Mouse (Mus musculus) neural tube, embryonic 12.5 days (tissue): ENCODE results near the gene Itsn2. TPM values are rescaled to one million over a fixed set of nuclear protein-coding genes. Genes with fewer than 3 reads are reported as not detected.
"Not testable (repeated sequence)": the region's sequence is repeated elsewhere in the genome, so short reads cannot be mapped to it uniquely, and the experiment has no call there.

Source experiments
- ATAC-seq: fragments of 200-750 bp; cut with Nextera tagmentation; 2 replicates; pipeline ENCODE4 v1.8.0; 2017; ENCODE audit warnings: low read depth, mild to moderate bottlenecking, moderate TSS enrichment, moderate library complexity; ENCODE audit not compliant: low FRiP score
- H3K27ac ChIP-seq: fragments of 300-500 bp; sonication (generic); 2 replicates; pipeline ENCODE4 v1.5.1; 2016
- H3K27me3 ChIP-seq: fragments of 300-500 bp; sonication (generic); replicated peaks from 2 replicates; pipeline ENCODE4 v1.6.1; 2016; ENCODE audit warnings: mild to moderate bottlenecking
- H3K36me3 ChIP-seq: fragments of 300-500 bp; sonication (generic); 2 replicates; pipeline ENCODE4 v1.6.1; 2016; ENCODE audit warnings: mild to moderate bottlenecking
- H3K4me1 ChIP-seq: fragments of 300-500 bp; sonication (generic); 2 replicates; pipeline ENCODE4 v1.6.1; 2016
- H3K4me2 ChIP-seq: fragments of 300-500 bp; sonication (generic); replicated peaks from 2 replicates; pipeline ENCODE4 v1.6.1; 2016; ENCODE audit warnings: mild to moderate bottlenecking
- H3K4me3 ChIP-seq: fragments of 300-500 bp; sonication (generic); 2 replicates; pipeline ENCODE4 v1.5.1; 2016
- H3K9ac ChIP-seq: fragments of 300-500 bp; sonication (generic); 2 replicates; pipeline ENCODE4 v1.6.1; 2016; ENCODE audit warnings: mild to moderate bottlenecking
- H3K9me3 ChIP-seq: fragments of 300-500 bp; sonication (generic); 2 replicates; pipeline ENCODE4 v1.6.1; 2016; ENCODE audit warnings: mild to moderate bottlenecking
- WGBS: fragments of 180-500 bp; shearing (Covaris S2); methylation state at CpG from one replicate; pipeline ENCODE4 v1.1.7; 2016; 5-methylcytosine and 5-hydroxymethylcytosine counted together
- polyA plus RNA-seq: library from polyadenylated mRNA; unstranded; fragments of >200 nt; fragmentation: Nextera tagmentation; extraction: Ambion mirVana; gene quantifications from 2 replicates; pipeline ENCODE4 v1.2.1, GENCODE M21; 2016

The Itsn2 gene
- 17.6 and 22.7 TPM in 2 replicates for polyA plus RNA-seq

- no peaks in the 10 kb centered on the region for H3K27me3 ChIP-seq
- H3K4me1 ChIP-seq, result peaks cover 10% of the 10 kb centered on the region
- H3K9me3 ChIP-seq, result no peaks in the 10 kb centered on the region
- H3K36me3 ChIP-seq, result no peaks in the 10 kb centered on the region
- H3K9ac ChIP-seq, result peak within 1 kb of the TSS; percentile 88
- H3K4me3 ChIP-seq, result peak within 1 kb of the TSS; percentile 96
- H3K4me2 ChIP-seq, result peak within 1 kb of the TSS; percentile 87
- H3K27ac ChIP-seq, result no peak within 1 kb of the TSS
- peak; percentile 92 for ATAC-seq
- WGBS, result under 1% methylated on average over 43 of the region's 49 CpGs
These were observed at the start of gene Itsn2, which contains the start of gene Gm3625 for GRCm38 (mm10) chr12:4592541-4593165. Itsn2 (plus strand) TSS chr12:4592638. Gm3625 (minus strand) TSS chr12:4592927.

- Histone ChIP-seq H3K4me2 (no peak overlapping the region), H3K27ac (no peak overlapping the region), H3K36me3 (no peaks in the 10 kb centered on the region), H3K4me3 (no peak overlapping the region), H3K27me3 (no peaks in the 10 kb centered on the region), H3K9ac (no peak overlapping the region), H3K9me3 (no peaks in the 10 kb centered on the region), H3K4me1 (peaks cover 2% of the 10 kb centered on the region; the same call in 1 of the 2 replicates)
- 93% methylated on average over 5 of the region's 5 CpGs for WGBS
- no peak for ATAC-seq
These were observed 48.0 kb upstream of the Itsn2 start for GRCm38 (mm10) chr12:4544400-4544919.

- Histone ChIP-seq H3K9ac (no peak overlapping the region), H3K4me1 (peaks cover 2% of the 10 kb centered on the region; the same call in 1 of the 2 replicates), H3K4me3 (no peak overlapping the region), H3K36me3 (no peaks in the 10 kb centered on the region), H3K27ac (no peak overlapping the region), H3K9me3 (no peaks in the 10 kb centered on the region), H3K27me3 (no peaks in the 10 kb centered on the region), H3K4me2 (no peak overlapping the region)
- no peak for ATAC-seq
These were observed 47.0 kb upstream of the Itsn2 start for GRCm38 (mm10) chr12:4545425-4545824.

- WGBS, result 77% methylated on average over 5 of the region's 5 CpGs
- no peak overlapping the region for H3K27ac ChIP-seq
- H3K9ac ChIP-seq, result no peak overlapping the region
These were observed 45.9 kb upstream of the Itsn2 start for GRCm38 (mm10) chr12:4546491-4546890.

GRCm38 (mm10) chr12:4547557-4547956 lies 44.9 kb upstream of the Itsn2 start:
- H3K4me3 ChIP-seq, result no peak overlapping the region
- 59% methylated on average over 14 of the region's 14 CpGs for WGBS
- H3K4me1 ChIP-seq, result peaks cover 2% of the 10 kb centered on the region; the same call in 1 of the 2 replicates
- no peak overlapping the region for H3K27ac ChIP-seq
- H3K27me3 ChIP-seq, result no peaks in the 10 kb centered on the region
- H3K9me3 ChIP-seq, result no peaks in the 10 kb centered on the region
- H3K4me2 ChIP-seq, result no peak overlapping the region
- H3K9ac ChIP-seq, result no peak overlapping the region
- no peaks in the 10 kb centered on the region for H3K36me3 ChIP-seq
- ATAC-seq, result peak; percentile 25; the same call in 1 of the 2 replicates

More at GRCm38 (mm10) chr12:4546491-4546890, 45.9 kb upstream of the Itsn2 start:
- no peaks in the 10 kb centered on the region for H3K27me3 ChIP-seq
- H3K36me3 ChIP-seq, result no peaks in the 10 kb centered on the region
- H3K4me1 ChIP-seq, result peaks cover 2% of the 10 kb centered on the region; the same call in 1 of the 2 replicates
- no peak overlapping the region for H3K4me3 ChIP-seq
- no peaks in the 10 kb centered on the region for H3K9me3 ChIP-seq
- no peak overlapping the region for H3K4me2 ChIP-seq
- ATAC-seq, result no peak

GRCm38 (mm10) chr12:4548053-4549013 lies 44.1 kb upstream of the Itsn2 start:
- H3K27ac ChIP-seq, result no peak overlapping the region
- no peaks in the 10 kb centered on the region for H3K27me3 ChIP-seq
- peak; percentile 72 for ATAC-seq
- no peak overlapping the region for H3K4me3 ChIP-seq
- 22% methylated on average over 18 of the region's 18 CpGs for WGBS
- no peaks in the 10 kb centered on the region for H3K36me3 ChIP-seq
- peak overlapping the region; percentile 42 for H3K4me2 ChIP-seq
- H3K9me3 ChIP-seq, result no peaks in the 10 kb centered on the region
- H3K9ac ChIP-seq, result no peak overlapping the region
- H3K4me1 ChIP-seq, result peaks cover 2% of the 10 kb centered on the region; the same call in 1 of the 2 replicates

- not testable (repeated sequence) for H3K27ac ChIP-seq, H3K4me1 ChIP-seq, H3K36me3 ChIP-seq, ATAC-seq, H3K27me3 ChIP-seq, H3K9me3 ChIP-seq, H3K4me3 ChIP-seq, H3K9ac ChIP-seq, H3K4me2 ChIP-seq
- 93% methylated on average over 3 of the region's 3 CpGs for WGBS
These were observed 38.7 kb upstream of the Itsn2 start for GRCm38 (mm10) chr12:4553704-4554103.

- Histone ChIP-seq H3K9ac (no peak overlapping the region), H3K4me2 (no peak overlapping the region), H3K27me3 (no peaks in the 10 kb centered on the region), H3K9me3 (no peaks in the 10 kb centered on the region), H3K4me3 (no peak overlapping the region), H3K4me1 (no peaks in the 10 kb centered on the region), H3K27ac (no peak overlapping the region), H3K36me3 (no peaks in the 10 kb centered on the region)
- ATAC-seq, result no peak
- WGBS, result 83% methylated on average over 5 of the region's 6 CpGs
These were observed 37.0 kb upstream of the Itsn2 start for GRCm38 (mm10) chr12:4555451-4555850.

GRCm38 (mm10) chr12:4556891-4557290 lies 35.5 kb upstream of the Itsn2 start:
- Histone ChIP-seq H3K27me3 (no peaks in the 10 kb centered on the region), H3K9me3 (no peaks in the 10 kb centered on the region), H3K27ac (no peak overlapping the region), H3K36me3 (no peaks in the 10 kb centered on the region), H3K4me1 (no peaks in the 10 kb centered on the region), H3K4me2 (no peak overlapping the region), H3K4me3 (no peak overlapping the region), H3K9ac (no peak overlapping the region)
- 89% methylated on average over 9 of the region's 9 CpGs for WGBS
- no peak for ATAC-seq

GRCm38 (mm10) chr12:4557436-4557835 lies 35.0 kb upstream of the Itsn2 start:
- no peak overlapping the region for H3K9ac ChIP-seq
- 80% methylated on average over 3 of the region's 3 CpGs for WGBS
- ATAC-seq, result no peak
- H3K4me1 ChIP-seq, result no peaks in the 10 kb centered on the region
- no peak overlapping the region for H3K27ac ChIP-seq
- no peak overlapping the region for H3K4me3 ChIP-seq
- no peaks in the 10 kb centered on the region for H3K27me3 ChIP-seq
- no peaks in the 10 kb centered on the region for H3K9me3 ChIP-seq
- no peaks in the 10 kb centered on the region for H3K36me3 ChIP-seq
- no peak overlapping the region for H3K4me2 ChIP-seq

- Histone ChIP-seq H3K36me3 (no peaks in the 10 kb centered on the region), H3K4me1 (no peaks in the 10 kb centered on the region), H3K4me2 (no peak overlapping the region), H3K4me3 (no peak overlapping the region), H3K27me3 (no peaks in the 10 kb centered on the region), H3K9me3 (no peaks in the 10 kb centered on the region), H3K9ac (no peak overlapping the region), H3K27ac (no peak overlapping the region)
- 64% methylated on average over 3 of the region's 3 CpGs for WGBS
- no peak for ATAC-seq
These were observed 34.4 kb upstream of the Itsn2 start for GRCm38 (mm10) chr12:4558013-4558412.
